Mouse (Mus musculus): ENCODE measurements at regions not wholly inside any gene's neighbourhood (a gene's known extent, or its start where the extent isn't known, plus 50 kb on each side); places are given as distances from the start of the nearest gene placed in this dataset.

GRCm38 (mm10) chr11:84610774-84611624 lies 85.7 kb upstream of the Lhx1 start:
- TF ChIP-seq POLR2A (IDR thresholded peaks at IDR 0.05; ENCODE audit: low read depth, low read length), result no peak
- no peak for TF ChIP-seq CTCF (conservative IDR thresholded peaks at IDR 0.05; ENCODE audit: insufficient read depth, insufficient read length, low read depth, low read length)

Data from kidney, adult 2 months (tissue).